Mouse (Mus musculus) limb, embryonic 11.5 days (tissue): ENCODE measurements around the gene Wdcp. TPM values are rescaled to one million over a fixed set of nuclear protein-coding genes. Genes with fewer than 3 reads are reported as not detected.

Experiments used
- polyA plus RNA-seq: library from polyadenylated mRNA; unstranded; fragments of >200 nt; fragmentation: Nextera tagmentation; extraction: Ambion mirVana; gene quantifications from 2 replicates; pipeline ENCODE4 v1.2.1, GENCODE M21; 2014

Wdcp gene
- polyA plus RNA-seq, 1 experiment from 2014 or later, result 22.6 TPM

Other genes with a start within 250 kb of the Wdcp start
- 0.28 and 0.30 TPM in 2 replicates for gene Fam228a, start 104.9 kb upstream of the Wdcp start, polyA plus RNA-seq
- 2.4 TPM in 2 replicates for gene Pfn4, start 74.3 kb upstream of the Wdcp start, polyA plus RNA-seq
- 3.7 and 4.3 TPM in 2 replicates for gene Fam228b, start 74.0 kb upstream of the Wdcp start, polyA plus RNA-seq
- 318 and 326 TPM in 2 replicates for gene Sf3b6, start 25.8 kb upstream of the Wdcp start, polyA plus RNA-seq
- 8.6 and 9.0 TPM in 2 replicates for gene Fkbp1b, start 1.7 kb upstream of the Wdcp start, polyA plus RNA-seq
- gene Mfsd2b, start 31.1 kb downstream of the Wdcp start, polyA plus RNA-seq, result 3.5 and 4.5 TPM in 2 replicates
- 23.1 and 26.8 TPM in 2 replicates for gene Ubxn2a, start 64.4 kb downstream of the Wdcp start, polyA plus RNA-seq
- 19.6 and 22.4 TPM in 2 replicates for gene Atad2b, start 74.0 kb downstream of the Wdcp start, polyA plus RNA-seq